Mouse (Mus musculus) bone marrow, adult 2 months (tissue): Measurements from ENCODE around the gene Mical2.

Experiments used
- CTCF ChIP-seq: fragments of 200-500 bp; IDR thresholded peaks from 2 replicates; pipeline ENCODE4 v1.5.1; 2011; ENCODE audit warnings: low read length, control low read depth; ENCODE audit not compliant: control insufficient read depth, insufficient read depth
- POLR2A ChIP-seq: fragments of 200-500 bp; IDR thresholded peaks from 2 replicates; pipeline ENCODE4 v1.6.1; 2011; ENCODE audit warnings: low read depth, mild to moderate bottlenecking, control low read depth, low read length, borderline replicate concordance; ENCODE audit not compliant: control insufficient read depth

GRCm38 (mm10) chr7:112241945-112242329 is 16.3 kb downstream of the Mical2 start:
- TF ChIP-seq CTCF: no peak
- no peak for TF ChIP-seq POLR2A
